Mouse (Mus musculus): ENCODE results near the gene Crat. TPM values are rescaled to one million over a fixed set of nuclear protein-coding genes. Genes with fewer than 3 reads are reported as not detected.

Gene Crat
- polyA plus RNA-seq, 1 experiment from 2014 or later: 26.8 TPM

DNA sequence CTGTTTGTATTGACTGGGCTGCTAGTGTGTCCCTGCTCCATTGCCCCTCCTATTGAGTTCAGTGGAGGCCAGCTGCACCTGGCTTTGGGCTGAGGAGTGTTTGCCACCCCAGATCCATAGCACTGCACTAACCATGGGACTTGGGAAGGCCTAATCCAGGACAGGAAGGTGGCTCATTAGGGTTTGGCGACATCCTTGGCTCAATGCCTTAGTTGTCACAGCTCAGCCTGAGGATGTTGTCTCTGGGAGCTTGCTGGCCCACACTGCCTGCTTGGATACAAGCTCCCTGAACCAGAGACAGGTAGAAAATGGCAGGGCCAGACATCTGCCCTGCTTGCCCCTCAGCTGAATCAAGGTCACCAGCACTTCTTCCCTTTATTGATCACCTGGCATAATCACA lies 14.0 kb downstream of the Crat start:
- Histone ChIP-seq H3K4me2 (no peak overlapping the region), H3K27me3 (replicated peaks) (no peaks in the 10 kb centered on the region), H3K4me3 (replicated peaks) (no peak overlapping the region), H3K27ac (replicated peaks) (no peak overlapping the region), H3K36me3 (peaks cover 90% of the 10 kb centered on the region), H3K9ac (replicated peaks) (no peak overlapping the region), H3K4me1 (peaks cover 17% of the 10 kb centered on the region), H3K9me3 (replicated peaks) (no peaks in the 10 kb centered on the region)
- WGBS: 76% methylated on average over 1 of the region's 1 CpGs
- ATAC-seq (ENCODE audit: low FRiP score): no peak

DNA sequence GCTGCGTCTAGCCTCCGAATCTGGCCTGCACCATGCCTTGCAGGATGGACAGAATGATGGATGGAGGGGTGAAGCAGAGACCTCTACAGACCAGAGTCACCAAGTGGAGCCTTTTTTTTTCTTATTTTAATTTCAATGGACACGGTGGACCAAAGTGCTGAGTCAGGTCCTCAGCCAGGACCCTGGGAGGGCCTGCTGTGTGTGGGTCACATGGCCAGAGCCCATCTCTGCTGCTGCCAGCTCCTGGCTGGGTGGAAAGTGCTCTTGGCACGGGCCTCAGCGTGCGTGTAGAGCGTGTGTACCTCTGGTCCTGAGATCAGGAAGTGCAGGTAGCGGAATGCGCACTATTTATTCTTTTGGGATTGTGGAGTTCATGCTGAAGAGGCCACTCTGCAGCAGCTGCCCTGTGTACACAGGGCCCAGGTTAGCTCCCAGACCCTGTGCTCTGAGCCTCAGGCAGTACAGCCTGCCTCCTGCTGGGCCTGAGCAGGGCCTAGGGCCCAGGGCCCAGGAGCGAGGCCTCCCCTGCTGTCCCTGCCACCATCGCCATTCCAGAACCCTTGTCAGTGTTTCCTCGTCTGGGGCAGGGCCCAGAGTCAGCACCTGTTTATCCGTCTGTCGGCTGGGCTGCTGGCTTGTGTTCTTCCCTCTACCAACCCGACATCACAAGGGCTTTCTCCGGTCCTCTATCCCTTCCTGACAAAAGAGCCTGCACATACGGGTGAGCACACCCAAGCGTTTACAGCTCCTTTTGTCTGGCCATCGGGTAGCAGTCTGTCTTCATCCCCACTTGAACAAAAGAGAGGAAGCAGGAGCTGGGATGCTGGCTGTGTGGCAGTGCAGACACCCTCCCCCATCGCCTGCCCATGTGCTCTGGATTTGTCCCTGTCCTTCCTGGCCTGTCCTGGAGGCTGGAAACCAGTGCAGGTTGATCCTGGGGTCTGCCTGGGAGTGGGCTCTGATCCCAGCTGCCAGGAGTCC lies 16.1 kb downstream of the Crat start:
- ATAC-seq (ENCODE audit: low FRiP score): no peak
- H3K4me3 ChIP-seq (replicated peaks): no peak overlapping the region
- peaks cover 81% of the 10 kb centered on the region for H3K36me3 ChIP-seq
- WGBS: 16% methylated on average over 20 of the region's 20 CpGs
- no peaks in the 10 kb centered on the region for H3K9me3 ChIP-seq (replicated peaks)
- H3K27me3 ChIP-seq (replicated peaks): no peaks in the 10 kb centered on the region
- peak overlapping the region; percentile 68 for H3K27ac ChIP-seq (replicated peaks)
- H3K4me1 ChIP-seq: peaks cover 20% of the 10 kb centered on the region
- H3K4me2 ChIP-seq: no peak overlapping the region
- H3K9ac ChIP-seq (replicated peaks): peak overlapping the region; percentile 15; the same call in 1 of the 2 replicates

DNA sequence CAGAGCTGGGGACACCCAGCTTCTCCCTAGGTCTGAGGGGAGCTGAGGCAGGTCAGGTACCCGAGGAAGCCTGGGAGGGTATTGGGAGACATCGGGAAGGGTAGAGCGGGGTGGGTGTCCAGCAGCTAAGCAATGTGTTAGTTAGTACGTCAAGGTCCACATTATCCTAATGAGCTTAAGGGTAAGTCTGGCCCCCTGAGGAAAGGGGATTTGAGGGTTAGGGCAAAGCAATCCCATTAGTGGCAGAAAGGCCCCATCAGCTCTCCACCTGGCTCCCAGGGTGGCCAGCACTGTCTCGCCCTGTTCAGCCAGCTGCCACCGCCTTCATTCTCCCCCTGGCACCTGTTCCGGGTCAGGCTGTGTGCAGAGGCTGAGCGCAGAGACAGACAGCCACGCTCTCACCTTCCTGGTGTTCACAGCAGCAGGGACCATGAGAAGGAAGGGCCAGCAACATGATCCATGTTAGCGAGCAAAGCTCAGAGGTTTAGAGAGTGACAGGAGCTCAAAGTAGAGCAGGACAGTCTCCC lies 17.6 kb downstream of the Crat start:
- 84% methylated on average over 10 of the region's 10 CpGs for WGBS

DNA sequence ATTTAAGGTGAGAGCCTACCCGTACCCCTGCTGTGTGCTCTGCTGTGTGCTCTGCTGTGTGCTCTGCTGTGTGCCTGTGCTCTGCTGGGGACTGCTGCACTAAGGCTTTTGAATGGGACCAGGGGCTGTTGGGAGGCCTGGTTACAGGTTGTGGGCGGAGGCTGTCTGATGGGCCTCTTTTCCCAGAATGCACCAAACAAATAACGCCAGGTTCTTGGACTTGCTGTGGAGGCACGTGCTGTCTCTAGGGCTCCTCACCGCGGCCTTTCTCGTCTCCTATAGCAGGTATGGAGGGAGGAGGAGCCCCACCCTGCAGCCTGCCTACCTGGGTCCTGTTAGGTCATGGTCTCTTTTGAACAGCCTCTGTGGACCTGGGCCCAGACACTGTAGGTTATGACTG lies 19.4 kb downstream of the Crat start:
- no peak overlapping the region for H3K9ac ChIP-seq (replicated peaks)
- no peak overlapping the region for H3K27ac ChIP-seq (replicated peaks)
- H3K27me3 ChIP-seq (replicated peaks): no peaks in the 10 kb centered on the region
- no peak for ATAC-seq (ENCODE audit: low FRiP score)
- peaks cover 52% of the 10 kb centered on the region for H3K36me3 ChIP-seq
- H3K4me2 ChIP-seq: no peak overlapping the region
- H3K9me3 ChIP-seq (replicated peaks): no peaks in the 10 kb centered on the region
- no peak overlapping the region for H3K4me3 ChIP-seq (replicated peaks)
- WGBS: 89% methylated on average over 7 of the region's 7 CpGs
- H3K4me1 ChIP-seq: peaks cover 43% of the 10 kb centered on the region

More for the DNA sequence above, 17.6 kb downstream of the Crat start:
- Histone ChIP-seq H3K9me3 (replicated peaks) (no peaks in the 10 kb centered on the region), H3K9ac (replicated peaks) (no peak overlapping the region), H3K4me3 (replicated peaks) (no peak overlapping the region), H3K27ac (replicated peaks) (no peak overlapping the region), H3K27me3 (replicated peaks) (no peaks in the 10 kb centered on the region), H3K4me1 (peaks cover 34% of the 10 kb centered on the region), H3K4me2 (no peak overlapping the region), H3K36me3 (peaks cover 70% of the 10 kb centered on the region)
- no peak for ATAC-seq (ENCODE audit: low FRiP score)

DNA sequence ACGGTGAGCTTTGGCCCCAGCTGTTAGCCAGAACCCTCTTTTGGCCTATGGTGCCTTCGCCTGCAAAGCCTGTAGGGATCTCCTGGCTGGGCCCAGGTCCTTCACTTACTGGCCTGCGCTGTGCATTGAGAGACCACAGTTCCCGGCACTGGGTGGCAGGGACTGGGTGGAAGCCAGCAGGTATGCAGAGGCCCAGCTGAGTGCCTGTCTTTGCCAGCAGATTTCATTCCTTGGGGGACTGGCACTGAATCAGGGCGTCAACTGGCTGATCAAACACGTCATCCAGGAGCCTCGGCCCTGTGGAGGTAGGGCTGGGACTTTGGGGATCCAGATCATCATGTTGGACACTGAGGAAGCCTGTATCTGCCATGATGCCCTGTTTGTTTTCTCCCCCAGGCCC lies 19.9 kb downstream of the Crat start:
- peaks cover 51% of the 10 kb centered on the region for H3K36me3 ChIP-seq
- H3K27ac ChIP-seq (replicated peaks): no peak overlapping the region
- WGBS: 92% methylated on average over 7 of the region's 7 CpGs
- H3K4me1 ChIP-seq: peaks cover 48% of the 10 kb centered on the region
- no peak for ATAC-seq (ENCODE audit: low FRiP score)
- no peaks in the 10 kb centered on the region for H3K9me3 ChIP-seq (replicated peaks)
- no peak overlapping the region for H3K9ac ChIP-seq (replicated peaks)
- H3K27me3 ChIP-seq (replicated peaks): no peaks in the 10 kb centered on the region
- H3K4me3 ChIP-seq (replicated peaks): no peak overlapping the region
- H3K4me2 ChIP-seq: no peak overlapping the region

DNA sequence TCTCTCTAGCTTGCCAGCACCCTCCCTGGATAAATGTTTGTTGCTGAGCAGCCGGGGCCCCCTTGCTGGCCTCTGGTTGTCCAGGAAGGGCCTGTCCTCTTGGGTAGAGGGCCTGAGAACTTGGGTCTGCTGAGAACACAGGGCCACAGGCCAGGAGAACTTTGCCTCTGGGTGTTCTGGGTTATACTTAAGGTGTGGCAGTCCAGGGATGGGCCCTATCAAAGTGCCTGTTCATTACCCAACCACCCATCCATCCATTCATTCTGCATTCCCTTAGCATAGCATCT lies 22.3 kb downstream of the Crat start:
- H3K4me3 ChIP-seq (replicated peaks): peak overlapping the region; percentile 70
- H3K9ac ChIP-seq (replicated peaks): peak overlapping the region; percentile 67
- H3K36me3 ChIP-seq: peaks cover 27% of the 10 kb centered on the region
- H3K27ac ChIP-seq (replicated peaks): peak overlapping the region; percentile 93
- H3K9me3 ChIP-seq (replicated peaks): no peaks in the 10 kb centered on the region
- no peaks in the 10 kb centered on the region for H3K27me3 ChIP-seq (replicated peaks)
- 81% methylated on average over 1 of the region's 1 CpGs for WGBS
- H3K4me2 ChIP-seq: peak overlapping the region; percentile 90
- ATAC-seq (ENCODE audit: low FRiP score): no peak
- peaks cover 33% of the 10 kb centered on the region for H3K4me1 ChIP-seq

DNA sequence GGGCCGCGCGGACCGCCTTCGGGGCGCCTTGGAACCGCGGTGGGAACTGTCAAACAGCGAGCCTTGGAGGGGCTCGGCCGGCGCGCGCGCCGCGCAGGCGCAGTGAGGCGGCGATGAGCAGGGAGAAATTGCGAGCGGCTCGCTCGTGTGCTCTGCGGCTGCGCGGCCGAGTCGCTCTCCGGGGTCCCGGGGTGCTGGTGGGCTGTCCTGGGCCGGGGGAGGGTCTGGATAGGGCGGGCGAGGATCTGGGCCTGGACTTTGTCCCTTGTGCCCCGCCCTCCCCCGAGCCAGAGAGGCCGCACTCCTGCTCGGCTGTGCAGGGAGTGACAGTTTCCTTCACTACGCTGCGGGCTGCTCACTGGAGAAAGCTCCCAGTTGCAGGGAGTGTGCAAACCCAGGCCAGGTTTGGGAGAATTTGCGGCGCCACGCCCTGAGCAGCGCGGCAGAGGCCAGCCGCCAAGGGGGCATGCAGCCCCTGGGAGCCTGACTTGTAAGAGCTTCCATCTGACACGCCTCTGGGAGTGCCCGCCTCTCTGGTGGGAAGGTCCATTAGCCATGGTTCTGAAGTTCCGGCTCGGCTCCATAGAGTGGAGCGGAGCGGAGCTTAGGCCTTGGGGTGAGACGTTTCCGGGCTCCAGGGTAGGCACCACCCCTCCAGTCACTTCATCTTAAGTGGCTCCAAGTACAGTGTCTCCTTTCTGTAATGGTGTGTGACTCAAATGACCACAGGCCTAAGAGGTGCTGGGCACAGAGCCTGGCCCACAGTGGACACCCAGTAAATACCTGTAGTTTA lies 22.8 kb downstream of the Crat start:
- WGBS: under 1% methylated on average over 54 of the region's 54 CpGs
- Histone ChIP-seq H3K27me3 (replicated peaks) (no peaks in the 10 kb centered on the region), H3K4me2 (peak overlapping the region; percentile 90), H3K36me3 (peaks cover 22% of the 10 kb centered on the region), H3K4me3 (replicated peaks) (peak overlapping the region; percentile 70), H3K4me1 (peaks cover 33% of the 10 kb centered on the region), H3K9ac (replicated peaks) (peak overlapping the region; percentile 67), H3K27ac (replicated peaks) (peak overlapping the region; percentile 93), H3K9me3 (replicated peaks) (no peaks in the 10 kb centered on the region)
- ATAC-seq (ENCODE audit: low FRiP score): peak; percentile 85

DNA sequence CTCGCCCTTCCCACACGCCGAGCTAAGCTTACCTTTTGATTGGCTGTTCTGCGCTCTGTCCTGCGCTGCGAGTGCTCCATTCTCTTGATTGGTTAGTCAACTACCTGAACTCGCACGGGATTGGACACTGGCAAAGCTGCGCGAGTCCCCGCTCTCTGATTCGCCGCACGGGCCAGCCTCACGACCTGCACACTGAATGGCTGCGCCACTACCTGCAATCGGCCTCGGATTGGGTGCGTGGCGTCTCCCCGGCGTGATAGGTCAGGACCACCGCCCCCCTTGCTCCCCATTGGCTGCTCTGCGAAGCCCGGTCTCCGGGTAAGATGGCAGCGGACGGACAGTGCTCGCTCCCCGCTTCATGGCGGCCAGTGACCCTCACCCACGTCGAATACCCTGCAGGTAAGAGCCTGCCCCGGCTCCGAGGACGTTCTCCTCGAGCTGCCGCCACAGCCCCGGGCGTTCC lies 23.5 kb downstream of the Crat start, which contains the start of gene Dolpp1:
TSS of gene Dolpp1 (plus strand) at position 141 of the 463 bp plus-strand sequence.
- Histone ChIP-seq H3K4me3 (replicated peaks) (peak within 1 kb of the TSS; percentile 70), H3K9me3 (replicated peaks) (no peaks in the 10 kb centered on the region), H3K27ac (replicated peaks) (peak within 1 kb of the TSS; percentile 93), H3K9ac (replicated peaks) (peak within 1 kb of the TSS; percentile 67), H3K4me2 (peak within 1 kb of the TSS; percentile 90), H3K27me3 (replicated peaks) (no peaks in the 10 kb centered on the region), H3K36me3 (peaks cover 16% of the 10 kb centered on the region), H3K4me1 (peaks cover 33% of the 10 kb centered on the region)
- under 1% methylated on average over 40 of the region's 40 CpGs for WGBS
- peak; percentile 98 for ATAC-seq (ENCODE audit: low FRiP score)

DNA sequence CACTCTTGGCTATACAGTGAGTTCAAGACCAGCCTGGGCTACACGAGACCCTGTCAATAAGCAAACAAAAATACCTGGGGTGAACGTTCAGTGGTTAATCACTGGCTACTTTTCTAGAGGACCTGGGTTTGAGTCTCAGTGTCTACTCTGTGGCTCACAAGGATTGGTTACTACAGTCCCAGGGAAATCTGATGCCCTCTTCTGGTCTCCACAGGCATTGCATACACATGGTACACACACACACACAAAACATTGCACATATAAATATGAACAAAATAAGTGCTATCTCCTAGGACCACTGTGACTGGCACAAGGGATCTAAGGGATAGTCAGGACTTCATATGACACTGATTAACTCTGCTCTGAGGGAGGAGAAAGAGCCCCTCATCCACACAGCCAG lies 26.6 kb downstream of the Crat start:
- Histone ChIP-seq H3K27me3 (replicated peaks) (no peaks in the 10 kb centered on the region), H3K36me3 (peaks cover 18% of the 10 kb centered on the region), H3K4me1 (peaks cover 25% of the 10 kb centered on the region), H3K27ac (replicated peaks) (no peak overlapping the region), H3K9ac (replicated peaks) (no peak overlapping the region), H3K9me3 (replicated peaks) (no peaks in the 10 kb centered on the region), H3K4me3 (replicated peaks) (no peak overlapping the region), H3K4me2 (no peak overlapping the region)
- WGBS: 95% methylated on average over 2 of the region's 2 CpGs
- ATAC-seq (ENCODE audit: low FRiP score): no peak

DNA sequence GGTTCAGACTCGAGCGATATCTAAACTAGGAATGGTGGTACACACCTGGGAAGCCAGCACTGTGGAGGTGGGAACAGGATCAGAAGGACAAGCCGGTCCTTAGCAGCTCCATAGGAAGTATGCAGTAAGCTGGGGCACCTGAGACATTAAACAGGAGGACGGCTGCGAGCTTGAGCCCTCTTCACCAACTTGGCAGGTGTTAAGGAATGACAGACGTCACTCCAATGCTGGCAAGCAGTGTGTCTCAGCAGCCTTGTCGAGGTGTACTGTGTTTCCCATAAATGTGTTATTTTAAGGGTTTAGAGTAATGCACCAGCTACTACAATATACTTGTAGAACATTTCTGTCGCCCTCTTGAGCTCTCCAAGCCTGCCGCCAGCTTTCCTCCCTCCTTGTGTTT lies 28.7 kb downstream of the Crat start:
- Histone ChIP-seq H3K9me3 (replicated peaks) (no peaks in the 10 kb centered on the region), H3K27ac (replicated peaks) (no peak overlapping the region), H3K4me3 (replicated peaks) (no peak overlapping the region), H3K4me1 (peaks cover 14% of the 10 kb centered on the region), H3K9ac (replicated peaks) (no peak overlapping the region), H3K36me3 (peaks cover 38% of the 10 kb centered on the region), H3K4me2 (no peak overlapping the region), H3K27me3 (replicated peaks) (no peaks in the 10 kb centered on the region)
- WGBS: 90% methylated on average over 9 of the region's 9 CpGs
- no peak for ATAC-seq (ENCODE audit: low FRiP score)

DNA sequence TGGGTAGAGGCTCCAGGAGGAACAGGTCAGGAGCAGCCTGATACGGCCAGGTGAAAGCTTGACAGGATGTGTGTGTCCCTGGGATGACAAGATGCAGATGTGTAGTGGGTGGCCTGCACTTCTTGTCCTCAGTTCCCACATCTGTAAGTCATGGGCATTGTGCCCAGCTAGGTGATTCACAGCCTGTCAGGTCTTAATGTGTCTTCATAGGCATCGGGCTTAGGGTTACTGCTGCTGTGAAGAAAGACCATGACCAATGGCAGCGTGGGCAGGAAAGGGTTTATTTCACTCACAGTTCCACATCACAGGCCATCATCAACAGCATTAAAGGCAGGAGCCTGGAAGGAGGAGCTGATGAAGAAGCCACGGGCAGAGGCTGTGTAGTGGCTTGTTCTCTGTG lies 30.0 kb downstream of the Crat start:
- Histone ChIP-seq H3K9me3 (replicated peaks) (no peaks in the 10 kb centered on the region), H3K4me2 (no peak overlapping the region), H3K36me3 (peaks cover 51% of the 10 kb centered on the region), H3K4me1 (peaks cover under 1% of the 10 kb centered on the region; the same call in 1 of the 2 replicates), H3K4me3 (replicated peaks) (no peak overlapping the region), H3K9ac (replicated peaks) (no peak overlapping the region), H3K27ac (replicated peaks) (no peak overlapping the region), H3K27me3 (replicated peaks) (no peaks in the 10 kb centered on the region)
- no peak for ATAC-seq (ENCODE audit: low FRiP score)
- WGBS: 85% methylated on average over 4 of the region's 4 CpGs
